Mouse (Mus musculus): ENCODE measurements around the gene Olfm1.

- TF ChIP-seq CTCF (IDR thresholded peaks at IDR 0.05; ENCODE audit: low read depth) (no peak), EP300 (IDR thresholded peaks at IDR 0.05; ENCODE audit: low read depth) (no peak)
Measured at GRCm38 (mm10) chr2:28192821-28193689, at the start of gene Olfm1.

All from heart, postnatal 0 days (tissue).